Mouse (Mus musculus) c-Kit-positive CD71-negative TER-119-negative erythroid progenitor cells, embryonic 14.5 days (primary cell): ENCODE measurements around the gene Slc25a26.

Experiments
- DNase-seq: peaks from one replicate; pipeline ENCODE4 v3.0.0-alpha.2; 2013; ENCODE audit warnings: low read depth

Slc25a26 gene

GRCm38 (mm10) chr6:94642048-94642447 lies 141.9 kb downstream of the Slc25a26 start:
- DNase-seq, result no peak

GRCm38 (mm10) chr6:94643989-94644388 lies 143.9 kb downstream of the Slc25a26 start:
- DNase-seq, result no peak

GRCm38 (mm10) chr6:94644641-94645040 lies 144.5 kb downstream of the Slc25a26 start:
- DNase-seq, result no peak

GRCm38 (mm10) chr6:94645723-94646122 lies 145.6 kb downstream of the Slc25a26 start:
- DNase-seq, result no peak

- no peak for DNase-seq
These were observed 146.2 kb downstream of the Slc25a26 start for GRCm38 (mm10) chr6:94646274-94646863.

GRCm38 (mm10) chr6:94646902-94647301 lies 146.8 kb downstream of the Slc25a26 start:
- DNase-seq, result no peak

- no peak for DNase-seq
These were observed 147.7 kb downstream of the Slc25a26 start for GRCm38 (mm10) chr6:94647574-94648430.

GRCm38 (mm10) chr6:94648496-94648895 lies 148.4 kb downstream of the Slc25a26 start:
- no peak for DNase-seq

GRCm38 (mm10) chr6:94649637-94650036 lies 149.5 kb downstream of the Slc25a26 start:
- no peak for DNase-seq

- no peak for DNase-seq
These were observed 151.4 kb downstream of the Slc25a26 start for GRCm38 (mm10) chr6:94651541-94651940.

- DNase-seq, result no peak
These were observed 152.6 kb downstream of the Slc25a26 start for GRCm38 (mm10) chr6:94652659-94653213.

- DNase-seq, result no peak
These were observed 153.5 kb downstream of the Slc25a26 start for GRCm38 (mm10) chr6:94653388-94654316.
